Mouse (Mus musculus) embryonic facial prominence, embryonic 15.5 days (tissue): Measurements from ENCODE around the gene Clpb. TPM values are rescaled to one million over a fixed set of nuclear protein-coding genes. Genes with fewer than 3 reads are reported as not detected.
A peak's percentile ranks its signal among the peaks of the same experiment; 100 is the strongest.

Experiments used
- ATAC-seq: fragments of 200-750 bp; cut with Nextera tagmentation; 2 replicates; pipeline ENCODE4 v1.8.0; 2017; ENCODE audit warnings: low read depth, moderate TSS enrichment; ENCODE audit not compliant: insufficient number of reproducible peaks, low FRiP score, low TSS enrichment
- H3K27ac ChIP-seq: fragments of 300-500 bp; sonication (generic); replicated peaks from 2 replicates; pipeline ENCODE4 v1.5.1; 2015; ENCODE audit warnings: mild to moderate bottlenecking, inconsistent platforms
- H3K27me3 ChIP-seq: fragments of 300-500 bp; sonication (generic); 2 replicates; pipeline ENCODE4 v1.6.1; 2015; ENCODE audit warnings: inconsistent platforms
- H3K36me3 ChIP-seq: fragments of 300-500 bp; sonication (generic); 2 replicates; pipeline ENCODE4 v1.6.1; 2015; ENCODE audit warnings: mild to moderate bottlenecking, inconsistent platforms
- H3K4me1 ChIP-seq: fragments of 300-500 bp; sonication (generic); 2 replicates; pipeline ENCODE4 v1.6.1; 2015; ENCODE audit warnings: inconsistent platforms
- H3K4me2 ChIP-seq: fragments of 300-500 bp; sonication (generic); replicated peaks from 2 replicates; pipeline ENCODE4 v1.6.1; 2015; ENCODE audit warnings: mild to moderate bottlenecking, inconsistent platforms
- H3K4me3 ChIP-seq: fragments of 300-500 bp; sonication (generic); replicated peaks from 2 replicates; pipeline ENCODE4 v1.5.1; 2015; ENCODE audit warnings: mild to moderate bottlenecking, inconsistent platforms
- H3K9ac ChIP-seq: fragments of 300-500 bp; sonication (generic); 2 replicates; pipeline ENCODE4 v1.6.1; 2015; ENCODE audit warnings: inconsistent platforms
- H3K9me3 ChIP-seq: fragments of 300-500 bp; sonication (generic); replicated peaks from 2 replicates; pipeline ENCODE4 v1.6.1; 2016; ENCODE audit warnings: inconsistent platforms
- WGBS: fragments of 180-500 bp; shearing (Covaris S2); methylation state at CpG from one replicate; pipeline ENCODE4 v1.1.7; 2015; 5-methylcytosine and 5-hydroxymethylcytosine counted together
- polyA plus RNA-seq: library from polyadenylated mRNA; unstranded; fragments of >200 nt; fragmentation: Nextera tagmentation; extraction: Ambion mirVana; gene quantifications from 2 replicates; pipeline ENCODE4 v1.2.1, GENCODE M21; 2015

Clpb gene
- polyA plus RNA-seq, 1 experiment from 2014 or later = 45.1 TPM

DNA sequence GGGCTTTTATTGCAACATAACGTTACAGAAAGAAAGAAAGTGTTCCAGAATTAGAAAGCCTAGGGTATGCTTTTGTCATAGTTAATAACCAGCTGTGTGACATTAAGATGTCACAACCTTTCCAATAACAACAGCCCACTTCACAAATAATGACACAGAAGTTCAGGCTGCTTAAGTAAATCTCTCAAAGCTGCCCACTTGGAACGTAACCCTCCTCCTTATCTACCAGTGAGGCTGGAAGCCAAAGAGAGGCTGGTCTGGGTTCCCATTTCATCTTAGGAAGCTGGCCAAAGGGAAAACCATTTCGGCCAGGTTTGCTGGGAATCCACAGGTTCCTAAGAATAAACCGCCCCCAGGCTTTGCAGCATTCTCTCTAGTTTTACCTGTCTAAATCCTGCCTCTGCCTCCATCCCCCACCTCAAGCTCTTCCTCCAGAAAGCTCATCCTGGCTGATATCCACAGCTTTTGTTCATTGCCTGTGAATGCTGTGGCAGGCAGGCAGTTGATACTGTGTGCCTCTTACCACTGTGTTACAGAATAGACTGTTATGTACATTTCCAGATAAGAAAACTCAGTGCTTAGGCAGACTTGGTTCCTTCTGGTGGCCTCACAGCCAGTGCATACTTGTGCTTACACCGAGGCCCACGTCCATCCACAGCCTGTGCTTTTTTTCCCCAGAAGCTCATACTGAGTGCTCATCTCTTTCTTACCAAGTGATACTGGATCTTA lies 12.8 kb downstream of the Clpb start:
- no peak overlapping the region for H3K9ac ChIP-seq
- no peak overlapping the region for H3K27ac ChIP-seq
- no peaks in the 10 kb centered on the region for H3K27me3 ChIP-seq
- ATAC-seq = no peak
- no peak overlapping the region for H3K4me2 ChIP-seq
- 49% methylated on average over 6 of the region's 6 CpGs for WGBS
- H3K36me3 ChIP-seq = no peaks in the 10 kb centered on the region
- H3K9me3 ChIP-seq = no peaks in the 10 kb centered on the region
- H3K4me3 ChIP-seq = no peak overlapping the region
- H3K4me1 ChIP-seq = no peaks in the 10 kb centered on the region

DNA sequence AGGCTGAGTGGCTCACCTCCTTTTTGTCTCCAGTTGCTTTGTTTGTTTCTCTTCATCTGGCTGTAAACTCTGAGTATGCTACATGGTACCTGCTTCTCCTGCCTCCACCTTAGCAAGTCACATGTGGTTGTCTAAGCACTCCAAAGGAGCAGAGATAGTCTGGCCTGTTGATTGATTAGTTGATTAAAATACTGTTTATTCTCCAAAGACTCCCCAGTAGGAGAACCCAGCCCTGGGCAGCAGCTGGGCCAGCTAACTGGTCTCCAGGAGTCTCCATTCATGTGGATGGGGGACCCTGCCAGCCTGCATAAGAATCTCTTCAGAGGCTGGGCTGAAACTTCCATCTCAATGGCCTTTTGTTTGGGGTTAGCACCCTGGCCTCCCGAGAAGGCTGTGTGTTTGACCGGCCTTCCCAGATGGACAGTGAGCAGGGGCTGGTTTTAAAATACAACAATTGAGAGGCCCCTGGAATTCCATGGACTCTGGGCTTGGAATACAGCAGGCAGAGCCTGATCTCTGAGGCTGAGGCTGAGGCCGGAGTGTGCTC lies 13.4 kb downstream of the Clpb start:
- Histone ChIP-seq H3K27me3 (no peaks in the 10 kb centered on the region), H3K36me3 (no peaks in the 10 kb centered on the region), H3K27ac (no peak overlapping the region), H3K9me3 (no peaks in the 10 kb centered on the region), H3K4me2 (no peak overlapping the region), H3K9ac (no peak overlapping the region), H3K4me3 (no peak overlapping the region), H3K4me1 (no peaks in the 10 kb centered on the region)
- no peak for ATAC-seq
- 46% methylated on average over 3 of the region's 3 CpGs for WGBS

DNA sequence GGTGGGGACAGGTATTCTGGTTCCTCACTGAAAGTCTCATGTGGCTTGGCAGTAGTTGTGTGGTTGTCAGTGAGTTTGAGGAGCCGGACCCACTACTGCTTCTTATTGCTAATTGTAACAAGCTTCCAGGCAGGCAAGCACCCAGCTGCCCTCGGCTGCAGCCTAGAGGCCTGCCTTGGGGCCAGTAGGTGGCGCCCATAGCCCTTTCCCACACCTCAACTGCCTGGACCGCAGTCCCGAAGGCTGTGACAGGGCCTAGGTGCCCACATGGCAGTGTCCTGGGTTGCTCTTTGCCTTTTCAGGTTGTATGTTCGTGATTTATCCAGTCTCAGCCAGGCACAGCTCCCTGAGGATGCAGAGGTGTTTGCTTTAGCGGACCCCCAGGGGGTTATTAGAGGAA lies 16.2 kb downstream of the Clpb start:
- 13% methylated on average over 7 of the region's 7 CpGs for WGBS
- no peaks in the 10 kb centered on the region for H3K9me3 ChIP-seq
- no peak overlapping the region for H3K4me2 ChIP-seq
- no peak overlapping the region for H3K9ac ChIP-seq
- no peak overlapping the region for H3K4me3 ChIP-seq
- no peaks in the 10 kb centered on the region for H3K36me3 ChIP-seq
- no peaks in the 10 kb centered on the region for H3K27me3 ChIP-seq
- H3K4me1 ChIP-seq = no peaks in the 10 kb centered on the region
- peak; percentile 84 for ATAC-seq
- H3K27ac ChIP-seq = no peak overlapping the region

DNA sequence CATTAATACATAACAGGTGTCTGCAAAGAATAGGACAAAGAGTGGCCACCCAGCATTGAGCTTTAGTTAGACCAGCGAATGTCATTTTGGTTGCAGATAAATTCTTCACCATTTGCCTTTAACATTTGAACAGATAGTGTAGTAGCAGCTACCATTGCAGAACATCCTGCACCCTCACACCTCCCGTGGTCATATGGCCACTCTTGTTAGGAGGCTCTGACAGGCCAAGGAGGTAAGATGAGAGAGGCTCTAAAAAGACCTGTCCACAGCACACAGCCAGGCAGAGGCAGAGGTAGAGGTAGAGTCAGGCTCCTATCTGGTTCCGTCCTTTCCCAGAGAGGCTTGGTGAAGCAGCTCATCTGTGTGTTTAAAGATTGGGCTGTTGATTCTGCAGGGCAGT lies 17.5 kb downstream of the Clpb start:
- ATAC-seq = no peak
- H3K27ac ChIP-seq = no peak overlapping the region
- no peak overlapping the region for H3K9ac ChIP-seq
- H3K9me3 ChIP-seq = no peaks in the 10 kb centered on the region
- H3K4me1 ChIP-seq = no peaks in the 10 kb centered on the region
- no peaks in the 10 kb centered on the region for H3K27me3 ChIP-seq
- WGBS = 73% methylated on average over 3 of the region's 3 CpGs
- H3K36me3 ChIP-seq = no peaks in the 10 kb centered on the region
- no peak overlapping the region for H3K4me3 ChIP-seq
- no peak overlapping the region for H3K4me2 ChIP-seq

DNA sequence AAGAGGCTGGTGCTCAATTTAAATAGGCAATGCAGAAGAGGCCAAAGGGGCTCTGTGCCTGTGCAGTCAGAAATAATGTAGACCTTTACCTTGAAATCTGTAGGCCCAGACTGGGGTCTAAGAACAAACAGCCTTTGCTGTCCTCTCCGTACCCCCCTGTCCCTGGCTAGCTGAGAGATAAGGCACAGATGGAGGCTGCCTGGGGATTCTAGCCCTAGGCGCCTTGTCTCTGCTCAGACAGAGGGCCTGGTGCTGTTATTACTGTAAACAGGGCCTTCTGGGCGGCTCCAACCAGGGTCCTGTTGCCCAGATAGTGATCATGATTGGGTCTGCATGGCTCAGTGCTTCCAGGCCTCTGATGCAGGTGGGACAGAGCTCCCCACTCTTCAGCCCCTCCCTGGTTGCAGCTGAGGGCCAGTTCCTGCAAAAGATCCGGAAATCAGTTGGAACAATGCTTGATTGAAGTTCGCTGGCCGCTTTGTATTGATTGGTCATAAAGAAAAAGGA lies 18.2 kb downstream of the Clpb start:
- no peaks in the 10 kb centered on the region for H3K4me1 ChIP-seq
- no peaks in the 10 kb centered on the region for H3K9me3 ChIP-seq
- H3K4me2 ChIP-seq = no peak overlapping the region
- H3K27ac ChIP-seq = no peak overlapping the region
- H3K36me3 ChIP-seq = no peaks in the 10 kb centered on the region
- ATAC-seq = no peak
- 35% methylated on average over 6 of the region's 6 CpGs for WGBS
- H3K9ac ChIP-seq = no peak overlapping the region
- no peak overlapping the region for H3K4me3 ChIP-seq
- no peaks in the 10 kb centered on the region for H3K27me3 ChIP-seq

DNA sequence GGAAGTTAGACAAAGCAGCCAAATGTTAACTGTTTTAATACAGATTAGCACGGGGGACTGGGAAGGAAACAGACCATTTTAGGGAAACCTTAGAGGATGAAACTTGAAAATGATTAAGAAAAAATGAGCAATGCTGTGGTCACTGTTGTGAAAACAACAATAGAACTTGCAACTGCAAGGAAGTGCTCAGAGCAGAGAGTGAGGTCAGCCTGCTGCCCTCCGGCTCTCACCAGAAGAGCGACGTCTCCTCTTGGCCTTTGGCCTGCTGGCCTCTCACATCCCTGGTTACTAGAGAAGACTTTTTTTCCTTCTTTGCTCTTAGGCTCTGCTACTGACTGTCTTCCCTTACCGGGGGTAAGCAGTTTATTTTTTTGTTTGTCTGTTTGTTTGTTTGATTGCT lies 19.5 kb downstream of the Clpb start:
- WGBS = 50% methylated on average over 5 of the region's 5 CpGs

DNA sequence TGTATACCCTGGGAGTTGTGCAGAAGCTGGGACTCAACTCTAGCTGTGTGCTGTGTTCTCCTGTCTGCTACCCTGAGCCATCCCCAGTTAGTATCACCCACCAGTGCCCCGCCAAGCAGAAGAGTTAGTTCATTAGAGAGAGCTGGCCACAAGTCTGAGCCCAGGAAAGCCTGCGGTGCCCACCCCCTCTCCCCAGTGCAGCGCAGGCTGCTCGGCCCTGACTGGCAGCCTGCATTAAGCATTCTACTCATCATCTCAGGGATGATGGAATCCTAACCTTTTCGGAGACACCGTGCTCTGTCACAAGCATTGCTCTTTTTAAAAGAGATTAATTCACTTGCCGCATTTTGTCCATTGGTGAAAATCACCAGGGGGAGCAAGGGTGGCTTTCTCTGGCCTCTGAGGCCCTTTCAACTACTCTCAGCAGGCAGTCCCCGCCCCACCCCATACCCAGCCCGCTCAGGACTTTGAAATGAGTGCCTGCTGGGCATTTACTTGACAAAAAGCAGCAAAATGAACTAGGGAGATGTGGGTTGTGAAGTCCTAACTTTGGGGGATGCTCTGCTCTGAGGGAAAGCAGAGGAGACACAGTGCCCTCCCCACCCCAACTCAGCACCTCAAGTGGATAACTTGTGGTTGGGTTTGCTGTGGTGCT lies 20.7 kb downstream of the Clpb start:
- no peak overlapping the region for H3K4me3 ChIP-seq
- H3K4me2 ChIP-seq = no peak overlapping the region
- no peaks in the 10 kb centered on the region for H3K4me1 ChIP-seq
- no peak overlapping the region for H3K9ac ChIP-seq
- H3K9me3 ChIP-seq = no peaks in the 10 kb centered on the region
- no peak for ATAC-seq
- H3K27me3 ChIP-seq = no peaks in the 10 kb centered on the region
- no peak overlapping the region for H3K27ac ChIP-seq
- WGBS = 41% methylated on average over 9 of the region's 9 CpGs
- peaks cover 11% of the 10 kb centered on the region; the same call in 1 of the 2 replicates for H3K36me3 ChIP-seq

More for the DNA sequence above, 19.5 kb downstream of the Clpb start:
- ATAC-seq = no peak
- Histone ChIP-seq H3K27ac (no peak overlapping the region), H3K36me3 (peaks cover 7% of the 10 kb centered on the region; the same call in 1 of the 2 replicates), H3K27me3 (no peaks in the 10 kb centered on the region), H3K9me3 (no peaks in the 10 kb centered on the region), H3K9ac (no peak overlapping the region), H3K4me2 (no peak overlapping the region), H3K4me1 (no peaks in the 10 kb centered on the region), H3K4me3 (no peak overlapping the region)

DNA sequence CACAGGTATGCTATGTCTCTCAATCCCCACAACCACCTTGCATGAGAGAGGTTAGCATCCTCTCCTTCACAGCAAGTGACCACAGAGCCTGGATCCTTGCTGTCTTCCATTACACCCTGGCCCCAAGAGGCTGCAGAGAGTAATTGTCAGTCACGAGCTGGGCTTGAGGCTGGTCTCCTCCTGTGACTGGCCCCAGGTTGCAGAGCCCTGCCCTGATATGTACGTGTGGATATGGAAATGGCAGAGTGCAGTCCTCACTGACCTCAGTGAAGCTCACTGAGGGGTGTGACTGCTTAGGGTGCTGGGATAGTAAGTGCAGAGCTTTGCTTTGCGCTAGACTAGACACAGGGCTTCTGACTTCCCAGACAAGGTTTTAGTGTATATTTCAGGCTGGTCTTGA lies 21.2 kb downstream of the Clpb start:
- no peaks in the 10 kb centered on the region for H3K27me3 ChIP-seq
- no peak for ATAC-seq
- peaks cover 14% of the 10 kb centered on the region; the same call in 1 of the 2 replicates for H3K36me3 ChIP-seq
- H3K9ac ChIP-seq = no peak overlapping the region
- no peaks in the 10 kb centered on the region for H3K9me3 ChIP-seq
- no peak overlapping the region for H3K27ac ChIP-seq
- H3K4me1 ChIP-seq = no peaks in the 10 kb centered on the region
- WGBS = 47% methylated on average over 3 of the region's 3 CpGs
- no peak overlapping the region for H3K4me2 ChIP-seq
- H3K4me3 ChIP-seq = no peak overlapping the region

DNA sequence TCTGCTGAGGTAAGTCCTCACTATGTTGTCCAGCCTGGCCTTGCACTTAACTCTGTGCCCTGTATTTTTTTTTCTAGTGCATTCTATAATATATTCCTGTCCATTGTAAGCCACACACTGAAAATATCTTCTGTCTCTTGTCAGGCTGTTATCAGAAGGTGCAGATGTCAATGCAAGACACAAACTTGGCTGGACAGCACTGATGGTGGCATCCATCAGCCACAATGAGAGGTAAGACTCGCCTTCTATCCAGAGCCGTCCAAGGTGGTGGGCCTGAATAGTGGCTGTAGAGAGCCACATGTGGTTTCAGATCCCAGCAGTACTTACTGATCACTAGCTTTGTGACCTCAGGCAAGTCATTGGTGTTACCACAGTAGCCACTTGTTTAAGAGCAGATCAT lies 23.7 kb downstream of the Clpb start:
- no peaks in the 10 kb centered on the region for H3K9me3 ChIP-seq
- WGBS = 81% methylated on average over 2 of the region's 2 CpGs
- no peak for ATAC-seq
- H3K4me1 ChIP-seq = no peaks in the 10 kb centered on the region
- no peak overlapping the region for H3K27ac ChIP-seq
- no peak overlapping the region for H3K4me2 ChIP-seq
- H3K4me3 ChIP-seq = no peak overlapping the region
- H3K9ac ChIP-seq = no peak overlapping the region
- H3K36me3 ChIP-seq = peaks cover 14% of the 10 kb centered on the region; the same call in 1 of the 2 replicates
- no peaks in the 10 kb centered on the region for H3K27me3 ChIP-seq

DNA sequence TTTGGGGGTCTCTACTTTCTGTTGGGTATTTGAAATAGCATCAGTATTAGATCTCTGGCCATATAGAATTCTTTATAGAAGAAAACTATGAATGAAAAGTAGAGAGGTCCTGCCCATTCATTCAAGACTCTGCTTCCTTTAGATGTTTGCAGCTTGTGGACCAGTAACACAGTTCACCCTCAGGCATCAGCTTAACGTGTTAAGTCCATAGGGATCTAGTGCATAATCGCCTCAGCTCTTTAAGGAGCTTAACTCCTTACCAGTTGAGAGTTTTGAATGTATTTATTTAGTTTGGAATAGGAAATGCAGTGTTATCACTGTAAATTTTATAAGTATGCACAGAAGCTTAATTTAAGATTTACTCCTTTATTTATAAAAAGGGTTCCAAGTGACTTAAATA lies 27.0 kb downstream of the Clpb start:
- H3K27me3 ChIP-seq = no peaks in the 10 kb centered on the region
- no peak for ATAC-seq
- H3K36me3 ChIP-seq = peaks cover 14% of the 10 kb centered on the region; the same call in 1 of the 2 replicates
- H3K4me1 ChIP-seq = no peaks in the 10 kb centered on the region
- no peak overlapping the region for H3K27ac ChIP-seq
- WGBS = 51% methylated on average over 2 of the region's 2 CpGs
- no peak overlapping the region for H3K4me2 ChIP-seq
- H3K4me3 ChIP-seq = no peak overlapping the region
- no peaks in the 10 kb centered on the region for H3K9me3 ChIP-seq
- no peak overlapping the region for H3K9ac ChIP-seq

DNA sequence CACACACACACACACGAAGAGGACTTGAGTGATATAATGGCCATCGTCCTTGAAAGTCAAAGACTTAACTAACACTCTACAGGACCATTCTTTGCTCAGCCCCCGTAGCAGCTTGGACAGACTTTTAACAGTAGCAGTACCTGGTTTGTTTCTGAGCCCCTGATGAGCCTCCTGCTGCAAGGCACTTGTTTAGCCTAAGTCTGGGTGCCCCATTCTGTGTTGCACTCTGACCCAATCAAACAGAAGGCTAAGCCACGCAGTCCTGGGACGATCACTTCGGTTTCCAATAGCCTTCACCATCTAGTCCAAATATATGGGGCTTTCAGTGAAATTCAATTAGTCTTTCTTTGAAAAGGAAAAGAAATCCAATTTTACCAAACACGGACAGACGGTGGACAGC lies 28.4 kb downstream of the Clpb start:
- WGBS = 91% methylated on average over 8 of the region's 8 CpGs
- Histone ChIP-seq H3K4me2 (no peak overlapping the region), H3K27me3 (no peaks in the 10 kb centered on the region), H3K4me3 (no peak overlapping the region), H3K4me1 (no peaks in the 10 kb centered on the region), H3K9me3 (no peaks in the 10 kb centered on the region), H3K9ac (no peak overlapping the region), H3K36me3 (peaks cover 14% of the 10 kb centered on the region; the same call in 1 of the 2 replicates), H3K27ac (no peak overlapping the region)
- ATAC-seq = no peak
